Mouse (Mus musculus): ENCODE measurements around the gene Ahdc1.

DNA sequence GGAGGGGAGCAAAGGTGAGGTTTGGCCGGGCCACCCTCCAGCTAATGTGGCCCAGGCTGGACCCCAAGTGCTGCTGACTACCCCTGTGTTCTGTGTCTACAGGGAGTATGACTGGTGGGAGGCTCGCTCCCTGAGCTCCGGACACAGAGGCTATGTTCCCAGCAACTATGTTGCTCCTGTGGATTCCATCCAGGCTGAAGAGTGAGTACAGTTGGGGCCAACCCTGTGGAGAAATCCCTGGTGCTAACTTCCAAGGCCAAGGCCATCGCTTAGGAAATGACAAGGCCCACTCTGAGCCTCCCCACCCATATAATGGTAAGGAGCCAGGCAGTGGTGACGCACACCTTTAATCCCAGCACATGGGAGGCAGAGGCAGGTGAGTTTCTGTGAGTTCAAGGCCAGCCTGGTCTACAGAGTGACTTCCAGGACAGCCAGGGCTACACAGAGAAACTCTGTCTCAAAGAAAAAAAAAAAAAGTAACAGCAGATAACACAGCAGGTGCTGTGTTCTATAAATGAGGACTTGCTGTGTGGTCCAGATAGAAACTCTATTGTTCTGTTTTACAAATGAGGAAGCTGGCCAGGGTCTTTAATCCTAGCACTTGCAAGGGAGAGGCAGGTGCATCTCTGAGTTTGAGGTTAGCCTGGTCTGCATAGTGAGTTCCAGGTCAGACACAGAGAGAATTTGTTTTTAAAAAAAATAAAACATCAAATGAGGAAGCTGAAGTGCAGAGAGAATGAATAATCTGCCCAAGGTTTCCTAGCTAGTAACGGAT lies 22.3 kb upstream of the Ahdc1 start:
- TF ChIP-seq CTCF (IDR thresholded peaks at IDR 0.05; ENCODE audit: insufficient read depth, low read length) = no peak
- no peak for TF ChIP-seq POLR2A (IDR thresholded peaks at IDR 0.05; ENCODE audit: borderline replicate concordance, extremely low read depth, low read depth, low read length)

All from lung, adult 2 months (tissue).